Mouse (Mus musculus) embryo, embryonic 9.5 days (tissue): ENCODE measurements around the gene Lsm3.

Experiments
- DNase-seq: peaks from one replicate; pipeline ENCODE4 v3.0.0-alpha.2; 2017; ENCODE audit errors: extremely low spot score

The Lsm3 gene

DNA sequence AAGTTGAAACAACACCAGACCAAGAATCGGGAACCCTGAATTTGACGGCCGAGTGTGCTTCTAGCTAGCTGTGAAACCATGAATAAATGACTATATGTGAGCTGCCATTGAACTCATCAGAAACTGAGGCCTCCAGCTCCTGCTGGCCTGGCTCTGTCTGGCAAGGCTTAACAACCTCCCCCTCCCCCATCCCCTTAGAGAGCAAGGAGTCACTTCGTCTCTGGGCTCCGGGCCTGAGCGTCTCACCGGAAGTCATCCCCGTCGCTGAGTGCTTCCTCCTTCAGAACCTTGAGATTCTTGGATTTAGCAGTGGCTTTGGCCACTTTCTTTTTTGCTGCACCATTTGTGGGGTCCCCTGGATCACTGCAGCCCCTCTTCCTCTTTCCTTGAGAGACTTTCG lies 5.5 kb upstream of the Lsm3 start:
- DNase-seq, result no peak

DNA sequence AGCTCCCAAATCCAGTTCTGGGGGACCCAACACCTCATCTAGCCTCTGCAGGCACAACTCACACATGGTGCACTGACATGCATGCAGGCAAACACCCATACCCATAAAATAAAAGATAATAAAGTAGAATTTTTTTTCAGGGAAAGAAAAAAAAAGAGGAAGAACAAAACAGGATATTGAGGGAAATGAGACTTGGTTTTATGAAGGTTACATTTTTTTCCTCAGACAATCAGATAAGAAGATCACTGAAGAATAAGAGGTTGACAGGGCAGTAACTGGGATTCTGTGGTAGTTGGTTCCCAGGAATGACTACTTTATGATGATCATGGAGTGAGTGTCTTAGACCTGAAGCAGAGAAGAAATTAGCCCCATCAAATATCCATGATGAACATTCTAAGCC lies 1.6 kb upstream of the Lsm3 start:
- DNase-seq, result no peak

DNA sequence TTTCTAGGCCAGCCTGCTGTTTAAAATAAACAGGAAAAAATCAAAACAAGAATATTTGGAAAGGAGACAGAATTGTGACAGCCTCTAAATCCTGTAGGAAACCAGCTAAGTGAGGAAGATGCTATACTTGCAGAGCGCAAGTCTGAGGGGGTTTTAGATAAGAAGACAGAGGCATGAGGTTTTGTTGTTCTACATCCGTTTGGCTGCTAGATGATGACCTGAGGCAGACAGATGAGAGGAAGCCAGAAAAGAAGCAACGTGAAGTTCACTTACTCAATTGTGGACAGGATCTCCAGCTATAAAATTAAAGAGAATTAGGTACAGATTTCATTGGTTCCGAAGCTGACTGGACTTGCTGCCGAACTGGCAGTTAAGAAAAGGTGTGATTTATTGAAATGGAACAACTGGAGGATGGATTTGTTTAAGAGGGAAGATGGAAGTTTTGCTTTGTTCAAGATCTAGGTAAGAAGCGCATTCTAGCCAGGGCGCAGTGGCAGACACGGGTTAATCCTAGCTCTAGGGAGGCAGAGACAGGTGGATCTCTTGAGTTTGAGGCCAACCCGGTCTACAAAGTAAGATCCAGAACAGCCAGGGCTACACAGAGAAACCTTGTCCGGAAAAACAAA lies 878 bp upstream of the Lsm3 start:
- no peak for DNase-seq

DNA sequence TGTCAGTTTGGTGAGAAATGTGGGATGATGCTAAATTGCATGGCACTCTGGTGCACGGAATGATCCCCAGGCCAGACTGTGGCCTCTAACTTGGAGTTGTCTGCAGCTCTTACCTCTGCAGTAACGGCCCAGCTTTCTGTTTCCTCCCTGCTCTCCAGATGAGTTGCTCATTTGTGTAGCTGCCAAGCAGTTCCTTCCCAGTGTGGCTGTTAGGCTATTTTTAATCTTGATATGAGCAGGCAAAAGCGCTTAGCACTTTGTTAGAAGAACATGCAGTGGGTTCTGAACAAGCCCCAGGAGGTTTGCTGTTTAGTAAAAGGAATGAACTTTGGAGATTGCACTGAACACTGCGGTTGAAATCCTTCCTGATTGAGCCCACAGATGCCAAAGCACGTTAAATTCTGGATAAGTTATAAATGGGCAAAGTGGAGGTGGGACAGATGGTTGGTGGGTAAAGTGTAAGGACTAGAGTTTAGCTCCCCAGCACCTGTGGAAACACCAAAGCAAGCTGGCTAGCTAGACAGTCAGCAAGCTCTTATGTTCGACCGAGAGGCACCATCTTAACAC lies 2.8 kb downstream of the Lsm3 start:
- DNase-seq, result no peak

DNA sequence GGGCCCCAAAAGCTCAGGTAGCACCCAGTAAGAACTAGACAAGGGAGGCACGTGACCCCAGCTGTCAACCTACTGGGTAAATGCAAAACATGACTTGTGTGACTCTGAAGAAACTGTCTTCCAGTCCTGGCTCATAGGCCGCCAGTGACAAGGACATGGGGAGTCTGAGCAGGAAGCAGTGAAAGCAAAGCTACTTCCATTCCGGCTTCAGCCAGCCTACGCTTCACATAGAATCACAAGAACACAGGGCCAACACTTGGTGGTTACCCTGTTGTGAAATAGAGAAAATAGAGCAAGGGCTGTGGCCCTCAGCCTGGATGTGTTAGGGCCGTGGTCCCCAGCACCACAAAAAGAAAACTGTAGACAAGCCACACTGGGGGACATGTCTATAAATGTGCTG lies 7.1 kb downstream of the Lsm3 start:
- DNase-seq, result no peak

DNA sequence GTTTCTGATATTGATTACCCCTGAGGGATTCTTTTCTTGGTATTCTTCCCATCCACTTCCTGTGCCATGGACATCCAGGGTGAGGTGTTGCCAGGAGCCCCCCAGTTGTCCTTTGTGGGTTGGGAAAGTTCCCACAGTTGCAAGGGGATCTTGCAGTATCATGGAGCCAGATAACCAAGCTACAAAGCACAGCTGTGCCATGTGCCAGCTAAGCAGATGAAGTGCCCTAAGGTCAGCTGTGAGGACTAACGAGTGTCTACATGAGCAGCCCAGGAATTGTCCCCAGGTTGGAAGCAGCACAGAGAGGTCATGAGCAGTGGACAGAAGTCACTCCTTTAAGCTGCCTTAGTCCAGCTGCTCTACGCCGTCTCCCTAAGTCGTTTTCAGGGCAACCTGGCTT lies 9.8 kb downstream of the Lsm3 start:
- DNase-seq, result no peak

DNA sequence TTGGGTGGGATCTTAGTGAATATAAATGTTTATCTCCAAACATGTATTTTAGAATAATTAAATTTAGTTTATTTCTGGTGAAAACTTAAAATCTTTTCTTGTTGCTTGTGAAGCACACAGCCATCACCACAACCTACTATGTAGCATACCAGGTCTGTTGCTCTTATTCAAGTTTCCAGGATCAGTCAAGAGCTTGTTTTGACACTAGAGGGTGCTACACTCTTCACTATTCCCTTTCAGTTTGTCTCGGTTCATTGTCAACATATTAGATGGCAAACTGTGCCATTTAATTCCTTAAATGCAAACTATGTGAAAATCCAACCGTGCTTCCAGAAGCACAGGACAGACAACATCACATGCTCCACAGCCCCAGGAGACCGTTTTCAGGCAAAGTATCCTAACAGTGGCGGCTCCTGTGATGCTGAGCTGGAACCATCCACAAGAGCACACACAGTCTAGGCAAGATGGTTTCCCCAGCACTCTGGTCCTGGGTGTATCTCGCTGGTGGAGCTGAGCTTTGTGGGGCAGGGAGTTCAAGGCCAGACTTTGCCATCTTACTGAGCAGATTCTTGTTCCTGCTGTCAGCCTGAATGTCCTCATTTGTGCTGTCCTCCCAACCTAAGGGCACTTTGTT lies 11.6 kb downstream of the Lsm3 start:
- DNase-seq, result peak; percentile 39

DNA sequence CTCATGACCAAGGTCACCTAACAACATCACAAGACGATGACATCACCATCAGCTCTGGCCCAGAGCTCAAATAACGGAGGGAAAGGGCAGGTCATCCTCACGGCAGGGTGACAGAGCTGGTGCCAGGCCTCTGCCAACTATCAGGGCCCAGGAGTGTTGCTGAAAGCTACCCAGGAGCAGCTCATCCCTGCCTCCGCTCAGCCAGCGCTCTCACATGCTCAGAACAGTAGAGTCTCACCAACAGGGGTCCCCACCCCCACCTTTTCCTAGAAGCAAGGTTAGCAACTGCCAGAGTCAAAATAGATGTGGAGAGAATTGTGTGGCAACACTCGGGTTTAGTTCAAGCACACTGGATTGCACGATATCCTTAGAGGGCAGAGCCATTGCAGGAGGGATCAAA lies 12.5 kb downstream of the Lsm3 start:
- DNase-seq, result no peak

DNA sequence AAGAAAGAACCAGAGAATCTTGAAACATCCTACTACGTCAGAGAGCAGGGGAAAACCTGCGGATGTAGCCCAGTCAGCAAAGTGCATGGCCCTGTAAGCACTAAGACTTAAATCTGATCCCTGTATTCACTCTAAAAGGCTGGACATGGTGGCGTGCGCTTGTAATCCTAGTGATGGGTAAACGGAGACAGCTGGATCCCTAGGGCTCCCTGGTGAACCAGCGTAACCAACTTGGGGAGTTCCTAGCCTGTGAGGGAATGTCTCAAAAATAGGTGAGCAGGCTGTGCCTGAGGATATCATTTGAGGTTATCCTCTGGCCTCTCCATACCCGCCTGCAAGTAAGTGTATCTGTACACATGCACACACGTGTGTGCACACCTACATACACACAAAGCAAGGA lies 14.9 kb downstream of the Lsm3 start:
- no peak for DNase-seq

DNA sequence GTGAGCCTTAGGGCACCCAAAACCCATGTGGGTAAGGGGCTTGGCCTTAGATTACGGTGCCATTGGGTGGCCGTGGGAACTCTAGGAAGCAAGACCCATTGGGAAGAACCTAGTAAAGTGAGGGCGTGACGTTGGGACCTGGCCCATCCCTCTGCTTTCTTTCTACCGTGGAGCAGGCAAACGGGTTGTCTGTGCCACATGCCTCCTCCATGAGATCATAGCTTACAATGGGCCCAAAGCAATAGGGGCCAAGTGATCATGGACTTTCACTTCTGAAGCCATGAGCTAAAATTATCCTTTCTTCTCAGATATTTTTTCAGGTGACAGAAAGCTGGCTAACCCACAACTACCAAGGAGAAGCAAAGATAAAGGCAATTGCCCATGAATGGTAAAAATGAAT lies 15.5 kb downstream of the Lsm3 start:
- DNase-seq, result no peak

DNA sequence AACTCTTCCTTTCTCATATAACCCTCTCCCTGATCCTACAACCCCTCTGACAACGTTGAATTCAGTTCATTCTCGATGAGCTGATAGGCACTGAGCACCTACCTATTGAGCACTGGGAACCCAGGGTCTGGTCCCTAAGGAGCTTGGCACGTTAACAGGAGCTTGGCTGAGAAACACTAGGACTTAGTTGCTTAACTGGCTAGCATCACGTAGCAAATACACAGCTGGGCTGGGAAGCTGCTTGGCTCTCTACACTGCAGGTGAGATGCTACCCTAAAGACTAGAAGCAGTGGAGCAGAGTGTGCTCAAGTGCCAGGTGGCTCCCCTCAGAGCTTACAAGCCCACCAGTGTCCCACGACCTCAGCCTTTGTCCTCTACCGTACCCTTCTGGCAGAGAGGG lies 16.9 kb downstream of the Lsm3 start:
- no peak for DNase-seq

DNA sequence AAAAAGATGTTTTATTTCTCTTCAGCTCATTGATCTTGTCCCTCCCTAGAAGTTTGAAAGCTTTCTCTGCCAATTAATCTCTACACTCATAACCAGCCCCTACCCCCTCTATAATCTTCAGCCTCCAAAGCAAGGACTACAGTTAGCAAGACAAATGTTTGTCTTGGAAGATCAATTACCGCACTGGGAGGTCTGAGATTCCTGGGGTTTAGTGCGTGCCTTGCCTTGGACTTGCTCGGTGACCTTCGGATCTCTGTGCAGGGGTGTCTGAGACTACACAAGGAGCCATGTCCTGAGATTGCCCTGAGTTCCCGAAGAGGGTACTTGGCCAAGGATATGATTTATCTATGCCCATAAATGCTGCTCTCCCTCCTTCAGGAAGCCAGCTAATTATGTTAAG lies 17.6 kb downstream of the Lsm3 start:
- DNase-seq, result no peak

DNA sequence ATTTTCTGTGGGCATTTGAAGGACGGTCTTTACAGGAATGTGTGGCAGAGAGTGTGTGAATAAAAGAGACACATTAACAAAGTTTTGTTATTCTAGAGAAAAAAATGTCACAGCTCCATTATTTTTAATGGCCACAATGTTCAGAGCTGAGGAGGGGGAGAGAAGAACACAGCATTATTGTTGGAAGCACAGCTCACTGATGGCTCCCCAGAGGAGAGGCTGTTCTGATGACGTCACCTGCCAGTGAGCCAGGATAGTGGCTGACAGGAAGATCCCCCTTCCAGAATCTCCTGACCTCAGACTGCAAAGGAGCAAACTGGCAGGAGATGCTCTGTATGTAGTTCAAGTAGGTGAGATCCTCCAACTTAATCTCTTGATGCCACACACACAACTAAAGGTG lies 18.0 kb downstream of the Lsm3 start:
- no peak for DNase-seq

DNA sequence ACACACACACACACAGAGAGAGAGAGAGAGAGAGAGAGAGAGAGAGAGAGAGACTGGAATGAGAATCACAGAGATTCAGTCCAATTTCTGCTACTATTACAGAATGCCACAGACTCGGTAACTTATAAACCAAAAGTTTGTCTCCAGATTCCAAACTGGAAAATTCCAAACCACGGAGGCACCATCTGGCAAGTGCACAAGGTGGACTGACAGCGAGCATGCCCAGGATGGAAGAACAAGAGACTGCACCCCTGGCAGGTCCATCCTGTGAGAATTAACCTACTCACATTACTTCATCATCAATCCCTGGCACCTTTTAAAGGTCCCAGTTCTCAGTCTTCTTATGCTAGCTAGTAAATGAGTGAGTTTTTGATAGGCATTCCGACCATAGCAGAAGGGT lies 18.5 kb downstream of the Lsm3 start:
- no peak for DNase-seq

DNA sequence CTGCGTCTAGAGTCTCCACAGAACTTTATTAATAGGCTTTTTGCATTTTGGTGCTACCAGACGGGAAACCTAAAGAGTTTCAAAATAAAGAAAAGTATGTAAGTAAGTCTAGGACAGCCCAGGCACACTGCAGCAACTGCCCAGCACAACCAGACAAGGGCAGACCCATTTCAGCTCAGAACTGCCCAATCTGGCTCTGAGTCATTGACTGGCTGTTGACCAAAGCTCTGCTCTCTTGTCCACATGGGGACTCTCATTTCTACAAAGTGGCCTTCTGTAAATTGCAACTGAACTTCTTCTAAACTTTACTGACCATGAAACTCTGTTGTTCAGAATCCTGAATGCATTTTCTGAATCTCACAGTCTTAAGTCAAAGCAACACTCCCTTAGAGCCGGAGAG lies 19.5 kb downstream of the Lsm3 start:
- DNase-seq, result no peak

DNA sequence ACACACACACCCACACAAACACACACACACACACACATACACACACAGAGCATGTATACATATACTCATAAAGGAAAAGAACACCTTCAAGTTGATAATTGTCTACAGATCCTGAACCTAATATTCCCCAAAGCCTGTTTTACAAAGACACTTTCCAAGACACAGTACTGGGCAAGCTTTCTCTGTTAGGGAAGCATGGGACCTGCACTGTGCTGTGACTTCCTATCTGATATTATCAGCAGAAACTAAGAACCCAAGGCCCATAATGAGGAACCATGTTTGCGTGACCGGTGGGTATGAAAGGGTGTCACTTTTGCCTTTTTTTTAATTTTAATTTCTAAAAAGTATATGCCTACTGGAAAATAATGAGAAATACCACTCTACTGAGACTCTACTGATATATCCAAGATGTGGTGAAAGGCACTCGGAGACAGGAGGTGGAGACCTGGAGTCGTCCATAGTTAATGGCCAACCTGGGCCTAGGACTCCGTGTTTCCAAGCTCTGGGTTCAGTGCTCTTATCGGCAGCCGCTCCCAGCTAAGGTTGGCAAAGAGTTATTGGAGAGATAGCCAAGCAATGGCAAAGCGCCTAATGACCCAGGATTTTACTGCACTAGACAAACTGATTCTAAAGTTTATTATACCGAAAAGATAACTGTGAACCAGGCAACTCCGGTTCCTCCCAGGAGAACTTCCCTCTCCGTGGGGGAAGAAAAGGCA lies 20.5 kb downstream of the Lsm3 start:
- no peak for DNase-seq

DNA sequence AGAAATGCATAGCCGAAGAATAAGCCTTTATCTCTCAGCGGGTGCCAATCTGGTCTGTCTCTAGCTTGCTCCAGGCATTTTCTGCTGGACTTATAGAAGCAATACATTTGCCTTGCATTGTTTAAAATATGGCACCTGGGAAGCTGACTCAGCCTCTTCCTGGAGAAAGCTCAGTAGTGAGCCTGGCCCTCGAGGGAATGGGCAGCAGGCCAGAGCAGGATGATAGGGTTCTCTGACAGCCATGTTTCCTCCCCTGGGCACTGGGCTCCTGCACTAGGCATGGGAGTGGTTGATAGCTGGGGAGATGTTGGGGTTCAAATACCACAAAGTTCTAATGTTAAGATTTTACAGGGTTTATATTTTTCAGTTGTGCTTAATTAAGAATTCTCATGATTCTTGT lies 25.5 kb downstream of the Lsm3 start:
- no peak for DNase-seq

DNA sequence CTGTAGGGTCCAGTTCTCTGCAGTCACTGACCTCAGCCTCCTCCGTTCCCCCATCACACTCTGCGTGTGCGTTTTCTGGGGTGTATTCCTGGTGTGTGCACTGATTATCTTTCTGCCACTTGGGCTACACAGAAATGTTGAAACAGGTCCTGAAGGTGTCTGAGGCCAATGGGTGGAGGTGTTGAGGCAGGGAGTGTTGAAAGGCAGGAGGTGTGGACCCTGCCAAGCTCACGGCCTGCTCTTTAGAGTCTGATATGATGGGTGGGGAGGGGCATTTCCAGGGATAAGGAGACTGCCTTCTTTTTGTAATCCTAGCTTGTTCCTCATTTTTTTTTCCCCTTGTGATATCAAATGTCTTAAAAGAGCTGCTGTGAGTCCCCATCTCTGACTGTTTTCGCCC lies 27.3 kb downstream of the Lsm3 start:
- no peak for DNase-seq

DNA sequence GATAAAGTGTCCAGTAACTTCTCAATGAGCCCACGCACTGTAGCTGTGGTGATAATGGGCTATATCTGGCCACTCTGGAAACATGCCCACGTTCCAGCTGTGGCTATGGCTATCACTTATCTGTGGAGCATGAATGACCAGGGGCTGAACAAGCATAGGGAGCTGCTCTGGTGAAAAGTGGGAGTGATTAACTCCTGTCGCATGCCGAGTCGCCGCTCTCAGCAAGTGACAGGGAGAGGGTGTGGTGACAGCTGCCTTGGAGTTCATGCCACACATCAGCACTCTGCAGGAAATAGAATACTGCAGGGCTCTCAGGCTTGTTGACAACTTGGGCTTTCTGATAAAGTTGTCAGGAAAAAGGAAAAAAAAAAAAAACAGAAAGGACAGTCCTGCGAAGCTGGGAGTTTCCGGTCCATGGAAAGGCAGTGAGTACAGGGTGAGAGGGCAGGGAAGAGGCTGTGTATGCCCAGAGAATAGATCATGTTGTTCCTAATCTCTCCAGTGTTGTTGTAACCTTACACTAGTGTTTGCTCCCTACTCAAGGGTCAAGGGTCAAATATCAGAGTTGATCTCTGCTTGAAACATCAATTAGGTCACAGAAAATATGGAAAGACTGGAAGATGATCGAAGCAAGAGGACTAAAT lies 30.6 kb downstream of the Lsm3 start:
- DNase-seq, result no peak

DNA sequence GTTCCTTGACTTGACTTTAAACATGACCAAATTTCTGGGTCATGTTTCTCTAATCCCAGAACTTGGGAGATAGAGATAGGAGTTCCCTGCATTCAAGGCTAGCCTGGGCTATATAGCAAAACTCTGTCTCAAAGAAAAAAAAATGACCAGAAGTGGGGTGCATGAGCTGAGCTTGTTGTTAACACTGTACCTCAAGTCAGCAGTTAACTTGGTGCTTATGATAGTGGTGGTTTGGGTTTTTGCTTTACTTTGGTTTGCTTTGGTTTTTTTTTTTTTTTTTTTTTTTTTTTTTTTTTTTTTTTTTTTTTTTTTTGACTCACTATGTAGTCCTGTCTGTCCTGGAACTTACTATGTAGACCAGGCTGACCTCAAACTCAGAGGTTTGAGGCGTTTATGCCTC lies 31.6 kb downstream of the Lsm3 start:
- DNase-seq, result no peak

DNA sequence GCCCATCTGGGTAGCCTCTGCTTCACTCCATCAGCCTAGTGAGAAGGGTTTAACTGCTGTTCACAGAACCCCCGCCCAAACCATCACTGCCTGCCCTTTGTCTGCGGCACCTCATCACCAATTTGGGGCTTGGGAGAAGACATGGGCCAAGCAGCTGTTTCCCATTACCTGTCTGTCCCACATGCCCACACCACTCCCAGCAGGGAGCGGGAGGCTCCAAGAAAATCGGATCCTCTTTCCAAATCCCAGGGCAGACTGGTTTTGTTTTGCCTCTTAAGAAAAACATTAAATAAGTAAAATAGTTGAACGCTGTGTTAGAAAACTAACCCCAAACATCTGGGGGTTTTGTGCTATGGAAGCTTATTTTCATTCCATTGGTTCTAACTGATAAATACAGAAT lies 33.9 kb downstream of the Lsm3 start:
- peak; percentile 53 for DNase-seq

DNA sequence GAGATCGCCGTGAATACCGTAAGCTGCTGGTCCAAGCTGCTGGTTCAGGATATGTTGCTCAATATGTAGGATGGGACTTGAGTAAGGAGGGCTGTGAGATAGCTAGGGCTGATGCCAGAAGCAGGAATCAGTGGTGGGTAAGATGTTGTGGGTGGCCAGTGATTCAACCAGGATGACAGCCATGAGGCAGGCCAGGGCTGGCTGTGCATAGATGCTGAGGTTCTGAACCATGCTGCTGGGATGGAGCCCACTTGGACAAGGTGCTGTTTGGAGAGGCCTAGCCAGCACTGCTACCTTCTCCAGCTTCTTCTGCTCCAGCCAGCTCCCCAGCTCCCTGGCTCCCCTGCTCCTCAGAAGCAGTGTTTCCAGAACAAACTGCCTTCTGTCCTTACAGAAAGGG lies 35.9 kb downstream of the Lsm3 start:
- no peak for DNase-seq

DNA sequence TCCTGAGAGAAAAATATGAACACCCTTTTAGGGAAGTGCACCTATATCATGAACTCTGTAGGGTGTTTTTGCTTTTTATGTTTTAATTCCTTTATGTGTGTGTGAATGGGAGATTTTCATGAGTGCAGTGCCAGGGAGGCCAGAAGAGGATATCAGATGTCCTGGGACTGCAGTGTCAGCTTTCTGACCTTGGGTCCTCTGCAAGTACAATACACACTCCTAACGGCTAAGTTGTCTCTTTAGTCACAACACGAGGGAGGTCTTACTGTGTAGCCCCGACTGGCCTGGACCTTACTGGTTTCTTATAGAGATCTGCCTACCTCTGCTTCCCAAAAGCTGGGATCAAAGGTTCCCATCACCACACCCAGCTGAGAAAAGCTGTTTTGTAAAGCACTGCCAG lies 37.0 kb downstream of the Lsm3 start:
- DNase-seq, result no peak
